Comparison of ENCODE assay signal across 20 mouse cellular contexts in the genomic region with DNA sequence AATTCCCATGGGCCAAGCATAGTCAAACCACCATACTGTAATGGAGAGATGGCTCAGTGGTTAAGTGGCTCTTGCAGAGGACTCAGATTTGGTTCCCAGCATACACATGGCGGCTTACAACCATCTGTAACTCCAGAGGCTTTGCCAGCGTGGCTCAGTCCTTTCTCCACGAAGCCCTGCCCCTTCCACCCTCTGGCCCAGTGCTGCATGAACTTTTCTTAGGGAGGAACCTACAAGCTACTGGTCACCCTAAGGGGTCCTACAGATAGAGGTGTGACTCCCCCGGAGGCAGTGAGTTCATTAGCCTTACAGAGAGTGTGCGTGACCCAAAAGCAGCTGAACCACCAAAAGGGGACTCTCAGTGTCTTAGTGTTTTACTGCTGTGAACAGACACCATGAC. TPM values are rescaled to one million over a fixed set of nuclear protein-coding genes. Genes with fewer than 3 reads are reported as not detected.
DNase-seq lines count a peak whose midpoint lies in the region; ATAC-seq and TF ChIP-seq lines count a peak whose summit lies in the region.
"Had no signal": no experiment of that assay in that cellular context is flagged by ENCODE, and none has a peak within 500 bp of the region (broad histone marks: within the 10 kb centered on the region; RNA-seq: fewer than 3 reads in every experiment).

No protein-coding gene starts in this region.

- ATAC-seq in heart, embryonic 12.5 days (ENCODE audit: insufficient number of reproducible peaks, low FRiP score), result no peak
- ATAC-seq in liver, postnatal 0 days, result no peak
- no peak for ATAC-seq in kidney, embryonic 16.5 days (ENCODE audit: low FRiP score, low TSS enrichment)
- ATAC-seq: forebrain, embryonic 14.5 days had no signal

- H3K27ac ChIP-seq in heart, embryonic 10.5 days, result no peak overlapping the region
- no peak overlapping the region for H3K27ac ChIP-seq in heart, embryonic 12.5 days (ENCODE audit: poor library complexity, severe bottlenecking)
- no peak overlapping the region for H3K27ac ChIP-seq in liver, postnatal 0 days (ENCODE audit: low read depth)
- no peak overlapping the region for H3K27ac ChIP-seq in kidney, embryonic 16.5 days (ENCODE audit: low read length)
- H3K27ac ChIP-seq: embryonic facial prominence, embryonic 13.5 days; gastrocnemius, adult 2 months; heart, adult 2 months; hindbrain, embryonic 14.5 days had no signal

- no peaks in the 10 kb centered on the region for H3K27me3 ChIP-seq in heart, embryonic 10.5 days (ENCODE audit: insufficient read depth, poor library complexity, severe bottlenecking)
- 0 out of 2 replicates have a peak, but pooled peaks cover 3% of the 10 kb centered on the region for H3K27me3 ChIP-seq in heart, embryonic 12.5 days (replicated peaks)
- H3K27me3 ChIP-seq in liver, postnatal 0 days (ENCODE audit: insufficient read depth, low read length), result no peaks in the 10 kb centered on the region
- no peaks in the 10 kb centered on the region for H3K27me3 ChIP-seq in kidney, embryonic 16.5 days (ENCODE audit: insufficient read depth, low read length)
- H3K27me3 ChIP-seq: embryonic facial prominence, embryonic 13.5 days had no signal

- TF ChIP-seq EP300 in liver, postnatal 0 days (IDR thresholded peaks at IDR 0.05; ENCODE audit: low read depth), result no peak

- no peak for TF ChIP-seq CTCF in liver, postnatal 0 days (IDR thresholded peaks at IDR 0.05; ENCODE audit: low read depth)

- DNase-seq in heart, embryonic 10.5 days (ENCODE audit: low spot score), result peak; percentile 68
- peak; percentile 4 for DNase-seq in liver, postnatal 0 days
- no peak for DNase-seq in liver
- DNase-seq in urinary bladder, postnatal 10 days (ENCODE audit: low spot score), result peak; percentile 6
- no peak for DNase-seq in urinary bladder, adult 18-20 months (ENCODE audit: low spot score in 2 of 2)
- DNase-seq: adrenal gland, adult 2 months; adrenal gland, postnatal 25 days; cerebellum, adult 18-20 months; cerebellum, adult 9-11 months; cerebellum, postnatal 36 days; gastrocnemius, adult 2 months; heart, postnatal 10 days; heart, postnatal 4 days had no signal

- 84% methylated on average over 5 of the region's 5 CpGs for WGBS in heart, embryonic 10.5 days
- 83% methylated on average over 5 of the region's 5 CpGs for WGBS in heart, embryonic 12.5 days
- 80% methylated on average over 5 of the region's 5 CpGs for WGBS in liver, postnatal 0 days (ENCODE audit: insufficient replicate concordance)
- WGBS in kidney, embryonic 16.5 days, result 90% methylated on average over 5 of the region's 5 CpGs

- no peak overlapping the region for H3K9ac ChIP-seq in heart, embryonic 12.5 days
- no peak overlapping the region for H3K9ac ChIP-seq in liver, postnatal 0 days (replicated peaks)
- no peak overlapping the region for H3K9ac ChIP-seq in kidney, embryonic 16.5 days (replicated peaks; ENCODE audit: low read length)
- H3K9ac ChIP-seq: embryonic facial prominence, embryonic 13.5 days; hindbrain, embryonic 14.5 days had no signal

- no peak overlapping the region for H3K4me2 ChIP-seq in heart, embryonic 12.5 days
- H3K4me2 ChIP-seq in liver, postnatal 0 days (ENCODE audit: low read depth, low read length), result no peak overlapping the region
- no peak overlapping the region for H3K4me2 ChIP-seq in kidney, embryonic 16.5 days (replicated peaks; ENCODE audit: low read depth, low read length)
- H3K4me2 ChIP-seq: embryonic facial prominence, embryonic 13.5 days; hindbrain, embryonic 14.5 days had no signal

- no peak overlapping the region for H3K4me3 ChIP-seq in heart, embryonic 10.5 days
- no peak overlapping the region for H3K4me3 ChIP-seq in heart, embryonic 12.5 days
- no peak overlapping the region for H3K4me3 ChIP-seq in liver, postnatal 0 days (ENCODE audit: low read depth, low read length)
- H3K4me3 ChIP-seq in kidney, embryonic 16.5 days (ENCODE audit: low read length), result no peak overlapping the region
- H3K4me3 ChIP-seq: embryonic facial prominence, embryonic 13.5 days; gastrocnemius, adult 2 months; heart, adult 2 months had no signal

- no peaks in the 10 kb centered on the region for H3K36me3 ChIP-seq in heart, embryonic 10.5 days
- no peaks in the 10 kb centered on the region for H3K36me3 ChIP-seq in heart, embryonic 12.5 days
- no peaks in the 10 kb centered on the region for H3K36me3 ChIP-seq in liver, postnatal 0 days (replicated peaks; ENCODE audit: insufficient read depth, low read length)
- no peaks in the 10 kb centered on the region for H3K36me3 ChIP-seq in kidney, embryonic 16.5 days (ENCODE audit: insufficient read depth, low read length)
- H3K36me3 ChIP-seq: embryonic facial prominence, embryonic 13.5 days had no signal

- H3K9me3 ChIP-seq in heart, embryonic 10.5 days, result no peaks in the 10 kb centered on the region
- no peaks in the 10 kb centered on the region; the same call in 1 of the 2 replicates for H3K9me3 ChIP-seq in heart, embryonic 12.5 days (replicated peaks)
- H3K9me3 ChIP-seq in liver, postnatal 0 days (ENCODE audit: low read length), result no peaks in the 10 kb centered on the region
- H3K9me3 ChIP-seq in kidney, embryonic 16.5 days (ENCODE audit: low read length), result 0 out of 2 replicates have a peak, but pooled peaks cover 3% of the 10 kb centered on the region
- H3K9me3 ChIP-seq: embryonic facial prominence, embryonic 13.5 days had no signal

- peaks cover 27% of the 10 kb centered on the region for H3K4me1 ChIP-seq in heart, embryonic 10.5 days
- H3K4me1 ChIP-seq in heart, embryonic 12.5 days (replicated peaks), result peaks cover 19% of the 10 kb centered on the region
- peaks cover 18% of the 10 kb centered on the region for H3K4me1 ChIP-seq in liver, postnatal 0 days (ENCODE audit: insufficient read depth)
- H3K4me1 ChIP-seq in kidney, embryonic 16.5 days (ENCODE audit: insufficient read depth, low read length), result peaks cover 21% of the 10 kb centered on the region

RNA-seq across cellular contexts. Expression of a gene that starts 2.0 kb away (rescaled TPM):
- polyA plus RNA-seq in heart, embryonic 10.5 days (2016; fragmentation: Nextera tagmentation; extraction: Ambion mirVana), result 46.6 and 53.9 TPM in 2 replicates
- 38.2 and 38.7 TPM in 2 replicates for polyA plus RNA-seq in heart, embryonic 12.5 days (2016; fragmentation: Nextera tagmentation; extraction: Ambion mirVana)
- polyA plus RNA-seq in liver, postnatal 0 days (2015; fragmentation: Nextera tagmentation; extraction: Ambion mirVana), result 8.6 and 9.0 TPM in 2 replicates
- polyA plus RNA-seq in kidney, embryonic 16.5 days (2015; fragmentation: Nextera tagmentation; extraction: Ambion mirVana), result 56.2 and 60.1 TPM in 2 replicates

RNA-seq across cellular contexts. Expression of a gene that starts 23.4 kb away (rescaled TPM):
- 16.8 and 24.1 TPM in 2 replicates for polyA plus RNA-seq in heart, embryonic 10.5 days (2016; fragmentation: Nextera tagmentation; extraction: Ambion mirVana)
- 12.0 and 12.3 TPM in 2 replicates for polyA plus RNA-seq in heart, embryonic 12.5 days (2016; fragmentation: Nextera tagmentation; extraction: Ambion mirVana)
- polyA plus RNA-seq in liver, postnatal 0 days (2015; fragmentation: Nextera tagmentation; extraction: Ambion mirVana), result 32.7 and 38.8 TPM in 2 replicates
- 53.6 and 58.1 TPM in 2 replicates for polyA plus RNA-seq in kidney, embryonic 16.5 days (2015; fragmentation: Nextera tagmentation; extraction: Ambion mirVana)

RNA-seq across cellular contexts. Expression of a gene that starts 30.2 kb away (rescaled TPM):
- not detected in 2 replicates for polyA plus RNA-seq in heart, embryonic 10.5 days (2016; fragmentation: Nextera tagmentation; extraction: Ambion mirVana)
- polyA plus RNA-seq in heart, embryonic 12.5 days (2016; fragmentation: Nextera tagmentation; extraction: Ambion mirVana), result not detected in 2 replicates
- not detected in 2 replicates for polyA plus RNA-seq in liver, postnatal 0 days (2015; fragmentation: Nextera tagmentation; extraction: Ambion mirVana)
- polyA plus RNA-seq in kidney, embryonic 16.5 days (2015; fragmentation: Nextera tagmentation; extraction: Ambion mirVana), result not detected in 2 replicates
- polyA plus RNA-seq: adrenal gland, adult 2 months; embryonic facial prominence, embryonic 13.5 days; forebrain, embryonic 14.5 days; heart, embryonic 14.5 days; hindbrain, embryonic 14.5 days had no signal

RNA-seq across cellular contexts. Expression of a gene that starts 56.9 kb away (rescaled TPM):
- polyA plus RNA-seq in heart, embryonic 10.5 days (2016; fragmentation: Nextera tagmentation; extraction: Ambion mirVana), result not detected in 2 replicates
- polyA plus RNA-seq in heart, embryonic 12.5 days (2016; fragmentation: Nextera tagmentation; extraction: Ambion mirVana), result not detected in 2 replicates
- not detected in 2 replicates for polyA plus RNA-seq in liver, postnatal 0 days (2015; fragmentation: Nextera tagmentation; extraction: Ambion mirVana)
- 0.04 TPM in 2 replicates for polyA plus RNA-seq in kidney, embryonic 16.5 days (2015; fragmentation: Nextera tagmentation; extraction: Ambion mirVana)
- polyA plus RNA-seq: embryonic facial prominence, embryonic 13.5 days; heart, embryonic 14.5 days had no signal

Comparison
In these comparisons a context has a peak if more than half of its experiments do, and no peak if none do; other contexts are left out.
1. DNase-seq: peak in heart, embryonic 10.5 days (single experiment), liver, postnatal 0 days (single experiment) and urinary bladder, postnatal 10 days (single experiment); none in liver (single experiment) and urinary bladder, adult 18-20 months (0 of 2).